Mouse (Mus musculus) MEL (cell line): ENCODE data around the gene Pspc1. TPM values are rescaled to one million over a fixed set of nuclear protein-coding genes. Genes with fewer than 3 reads are reported as not detected.
"Not testable (repeated sequence)": the region's sequence is repeated elsewhere in the genome, so short reads cannot be mapped to it uniquely, and the experiment has no call there.

Source experiments
- DNase-seq: peaks from one replicate; pipeline ENCODE4 v3.0.0; 2011; ENCODE audit warnings: low read depth, low spot score
- H3K27ac ChIP-seq: 2 replicates; pipeline ENCODE4 v1.5.1; 2012; ENCODE audit warnings: low read depth, mild to moderate bottlenecking, control low read depth, low read length, moderate library complexity; ENCODE audit not compliant: control insufficient read depth
- H3K27me3 ChIP-seq, 2 experiments: fragments of 150-350 bp in 1 of 2; sonication (generic) in 1 of 2; 2 replicates each; pipeline ENCODE4 v1.6.1; 2012; ENCODE audit warnings: low read length in 2 of 2, mild to moderate bottlenecking in 2 of 2, improper control_type of control experiment in 1 of 2, moderate library complexity in 1 of 2; ENCODE audit not compliant: insufficient read depth in 2 of 2, control insufficient read depth in 1 of 2
- H3K36me3 ChIP-seq, 2 experiments: 2 replicates each; pipeline ENCODE4 v1.6.1; 2012 to 2014; ENCODE audit warnings: low read length in 2 of 2, improper control_type of control experiment in 1 of 2, inconsistent platforms in 1 of 2, mild to moderate bottlenecking in 1 of 2; ENCODE audit not compliant: insufficient read depth in 2 of 2, control insufficient read depth in 1 of 2
- H3K4me1 ChIP-seq, 2 experiments: fragments of 150-350 bp in 1 of 2; sonication (generic) in 1 of 2; 2 replicates each; pipeline ENCODE4 v1.6.1; 2012; ENCODE audit warnings: low read length in 2 of 2, improper control_type of control experiment in 1 of 2, mild to moderate bottlenecking in 1 of 2; ENCODE audit not compliant: insufficient read depth in 2 of 2, control insufficient read depth in 1 of 2
- H3K4me3 ChIP-seq, 2 experiments: fragments of 150-350 bp in 1 of 2; sonication (generic) in 1 of 2; 2 replicates each; pipeline ENCODE4 v1.5.1; 2012; ENCODE audit warnings: low read depth in 2 of 2, low read length in 2 of 2, mild to moderate bottlenecking in 2 of 2, moderate library complexity in 2 of 2, control low read depth in 1 of 2, improper control_type of control experiment in 1 of 2; ENCODE audit not compliant: control insufficient read depth in 1 of 2, insufficient read depth in 1 of 2
- H3K79me2 ChIP-seq: 2 replicates; pipeline ENCODE4 v1.6.1; 2012; ENCODE audit warnings: mild to moderate bottlenecking, low read length, moderate library complexity; ENCODE audit not compliant: control insufficient read depth, poor library complexity, insufficient read depth
- H3K9ac ChIP-seq: 2 replicates; pipeline ENCODE4 v1.6.1; 2012; ENCODE audit warnings: low read depth, mild to moderate bottlenecking, control low read depth, low read length, moderate library complexity; ENCODE audit not compliant: control insufficient read depth, poor library complexity, severe bottlenecking
- H3K9me3 ChIP-seq: fragments of 150-350 bp; sonication (generic); replicated peaks from 2 replicates; pipeline ENCODE4 v1.6.1; 2012; ENCODE audit warnings: mild to moderate bottlenecking, low read length, improper control_type of control experiment, moderate library complexity; ENCODE audit not compliant: insufficient read depth
- BHLHE40 ChIP-seq: IDR thresholded peaks from 2 replicates; pipeline ENCODE4 v1.6.1; 2012; ENCODE audit warnings: low read depth, mild to moderate bottlenecking, inconsistent platforms, low read length, improper control_type of control experiment, borderline replicate concordance
- CHD2 ChIP-seq: IDR thresholded peaks from 2 replicates; pipeline ENCODE4 v1.6.1; 2011; ENCODE audit warnings: low read length, improper control_type of control experiment
- CTCF ChIP-seq, 3 experiments: IDR thresholded peaks in 2 of 3; conservative IDR thresholded peaks in 1 of 3; 2 replicates each; pipeline ENCODE4 v1.5.1; 2011 to 2012; ENCODE audit warnings: low read length in 3 of 3, low read depth in 2 of 3, mild to moderate bottlenecking in 2 of 3, improper control_type of control experiment in 1 of 3, inconsistent platforms in 1 of 3, mixed read lengths in 1 of 3, moderate library complexity in 1 of 3; ENCODE audit not compliant: control insufficient read depth in 1 of 3, insufficient read depth in 1 of 3, poor library complexity in 1 of 3, severe bottlenecking in 1 of 3
- ELF1 ChIP-seq: IDR thresholded peaks from 2 replicates; pipeline ENCODE4 v1.6.1; 2014; ENCODE audit warnings: low read depth, mild to moderate bottlenecking, inconsistent platforms, low read length, improper control_type of control experiment, moderate library complexity
- ETS1 ChIP-seq: IDR thresholded peaks from 2 replicates; pipeline ENCODE4 v1.6.1; 2012; ENCODE audit warnings: low read depth, mild to moderate bottlenecking, inconsistent platforms, low read length, improper control_type of control experiment, moderate library complexity
- GABPA ChIP-seq: IDR thresholded peaks from 2 replicates; pipeline ENCODE4 v1.6.1; 2012; ENCODE audit warnings: low read depth, mild to moderate bottlenecking, inconsistent platforms, low read length, improper control_type of control experiment, moderate library complexity
- HCFC1 ChIP-seq: IDR thresholded peaks from 2 replicates; pipeline ENCODE4 v1.6.1; 2012; ENCODE audit warnings: low read depth, mild to moderate bottlenecking, inconsistent platforms, low read length, improper control_type of control experiment, moderate library complexity
- MAZ ChIP-seq: IDR thresholded peaks from 2 replicates; pipeline ENCODE4 v1.6.1; 2012; ENCODE audit warnings: low read depth, mild to moderate bottlenecking, inconsistent platforms, low read length, improper control_type of control experiment
- MXI1 ChIP-seq: IDR thresholded peaks from 2 replicates; pipeline ENCODE4 v1.6.1; 2011; ENCODE audit warnings: mild to moderate bottlenecking, low read depth, low read length, improper control_type of control experiment
- MYC ChIP-seq: IDR thresholded peaks from 2 replicates; pipeline ENCODE4 v1.6.1; 2011; ENCODE audit warnings: low read depth, mild to moderate bottlenecking, low read length, improper control_type of control experiment, moderate library complexity
- NELFE ChIP-seq: IDR thresholded peaks from 2 replicates; pipeline ENCODE4 v1.6.1; 2011; ENCODE audit warnings: low read depth, low read length, improper control_type of control experiment
- POLR2A ChIP-seq, 2 experiments: IDR thresholded peaks; 2 replicates each; pipeline ENCODE4 v1.6.1; 2011 to 2012; ENCODE audit warnings: low read length in 2 of 2, mild to moderate bottlenecking in 2 of 2, control low read depth in 1 of 2, improper control_type of control experiment in 1 of 2, low read depth in 1 of 2, moderate library complexity in 1 of 2; ENCODE audit not compliant: control insufficient read depth in 1 of 2, insufficient read depth in 1 of 2, poor library complexity in 1 of 2
- POLR2AphosphoS5 ChIP-seq: IDR thresholded peaks from 2 replicates; pipeline ENCODE4 v1.6.1; 2012; ENCODE audit warnings: low read depth, borderline replicate concordance, mild to moderate bottlenecking, inconsistent platforms, low read length, moderate library complexity, mixed read lengths
- SIN3A ChIP-seq: IDR thresholded peaks from 2 replicates; pipeline ENCODE4 v1.6.1; 2012; ENCODE audit warnings: low read length, improper control_type of control experiment, inconsistent platforms
- SMC3 ChIP-seq: IDR thresholded peaks from 2 replicates; pipeline ENCODE4 v1.6.1; 2011; ENCODE audit warnings: low read depth, low read length, improper control_type of control experiment
- TAL1 ChIP-seq: IDR thresholded peaks from 2 replicates; pipeline ENCODE4 v1.6.1; 2012; ENCODE audit warnings: mild to moderate bottlenecking, inconsistent platforms, low read length, moderate library complexity, mixed read lengths
- TBP ChIP-seq: IDR thresholded peaks from 2 replicates; pipeline ENCODE4 v1.8.0; 2011; ENCODE audit warnings: low read depth, low read length, improper control_type of control experiment
- TCF12 ChIP-seq: IDR thresholded peaks from 2 replicates; pipeline ENCODE4 v1.6.1; 2014; ENCODE audit warnings: low read depth, mild to moderate bottlenecking, inconsistent platforms, low read length, improper control_type of control experiment, moderate library complexity
- ZKSCAN1 ChIP-seq: IDR thresholded peaks from 2 replicates; pipeline ENCODE4 v1.6.1; 2012; ENCODE audit warnings: low read depth, mild to moderate bottlenecking, inconsistent platforms, low read length, improper control_type of control experiment, moderate library complexity
- ZMIZ1 ChIP-seq: IDR thresholded peaks from 2 replicates; pipeline ENCODE4 v1.6.1; 2012; ENCODE audit warnings: low read depth, mild to moderate bottlenecking, inconsistent platforms, low read length, improper control_type of control experiment, moderate library complexity
- polyA plus RNA-seq, 2 experiments: library from polyadenylated mRNA; stranded (reverse) in 1 of 2; unstranded in 1 of 2; fragments of >175 nt in 1 of 2; fragments of >200 nt in 1 of 2; gene quantifications; 2 replicates each; pipeline versions ENCODE4 v1.2.1 to v1.2.4; 2012; ENCODE audit warnings: low replicate concordance in 2 of 2, low read depth in 1 of 2; ENCODE audit not compliant: insufficient read length in 2 of 2, insufficient read depth in 1 of 2, missing spikeins in 1 of 2
- total RNA-seq: library from RNA; depleted of rRNA; stranded (reverse); fragments of 300-350 nt; gene quantifications from 2 replicates; pipeline ENCODE4 v1.2.3, GENCODE M21; 2012

The Pspc1 gene
- total and polyA plus RNA-seq, 3 experiments = 36.1 to 68.2 (median 48.8) TPM

GRCm38 (mm10) chr14:56812520-56813036, 34.5 kb upstream of the Pspc1 start:
- peak; percentile 92 for DNase-seq
- no peaks in the 10 kb centered on the region for H3K27me3 ChIP-seq
- H3K9me3 ChIP-seq = no peaks in the 10 kb centered on the region
- H3K4me3 ChIP-seq = peak overlapping the region; percentile 68 to 86
- TF ChIP-seq ZKSCAN1 = no peak
- no peak for TF ChIP-seq TCF12
- peak; percentile 5 to 57 (median 48); a peak in 4 of 6 replicates for TF ChIP-seq CTCF (IDR thresholded peaks at IDR 0.05 in 2 of 3, conservative IDR thresholded peaks at IDR 0.05 in 1 of 3; ENCODE audit: control insufficient read depth in 1 of 3, insufficient read depth in 1 of 3, low read depth in 2 of 3, low read length in 3 of 3, poor library complexity in 1 of 3, severe bottlenecking in 1 of 3)
- TF ChIP-seq SMC3 = peak; percentile 20; the same call in 1 of the 2 replicates
- 0 out of 2 replicates have a peak, but pooled peaks have one; percentile 13 for TF ChIP-seq MXI1
- no peak for TF ChIP-seq POLR2AphosphoS5
- peak in 1 of 2 experiments; percentile 56; a peak in 2 of 4 replicates for TF ChIP-seq POLR2A (IDR thresholded peaks at IDR 0.05; ENCODE audit: control insufficient read depth in 1 of 2, insufficient read depth in 1 of 2, low read depth in 1 of 2, low read length in 2 of 2, poor library complexity in 1 of 2)
- TF ChIP-seq TBP = peak; percentile 99
- TF ChIP-seq NELFE = no peak; the same call in 1 of the 2 replicates
- peak; percentile 18; the same call in 1 of the 2 replicates for TF ChIP-seq ELF1
- TF ChIP-seq ETS1 = no peak
- TF ChIP-seq ZMIZ1 = no peak
- TF ChIP-seq GABPA = no peak
- no peak for TF ChIP-seq BHLHE40
- peak; percentile 62 for TF ChIP-seq SIN3A
- peak; percentile 59; the same call in 1 of the 2 replicates for TF ChIP-seq MYC
- no peak for TF ChIP-seq TAL1
- TF ChIP-seq CHD2 = no peak
- peak overlapping the region; percentile 82 for H3K9ac ChIP-seq
- peaks cover 2 to 13% of the 10 kb centered on the region in 2 experiments; a peak in 3 of 4 replicates for H3K36me3 ChIP-seq
- peaks cover 4 to 21% of the 10 kb centered on the region in 2 experiments for H3K4me1 ChIP-seq
- H3K79me2 ChIP-seq = peaks cover 12% of the 10 kb centered on the region
- H3K27ac ChIP-seq = peak overlapping the region; percentile 36

GRCm38 (mm10) chr14:56811701-56812339, 33.7 kb upstream of the Pspc1 start, which contains the start of gene Zmym5:
Zmym5 (minus strand) TSS chr14:56811716.
- peak within 1 kb of the TSS; percentile 68 for H3K27ac ChIP-seq
- not testable (repeated sequence) for H3K9me3 ChIP-seq, H3K27me3 ChIP-seq
- peak within 1 kb of the TSS; percentile 82 for H3K9ac ChIP-seq
- peaks cover 2 to 13% of the 10 kb centered on the region in 2 experiments; a peak in 3 of 4 replicates for H3K36me3 ChIP-seq
- peak within 1 kb of the TSS; percentile 68 to 86 for H3K4me3 ChIP-seq
- TF ChIP-seq HCFC1 (peak; percentile 37; the same call in 1 of the 2 replicates), POLR2A (IDR thresholded peaks at IDR 0.05; ENCODE audit: control insufficient read depth in 1 of 2, insufficient read depth in 1 of 2, low read depth in 1 of 2, low read length in 2 of 2, poor library complexity in 1 of 2) (peak; percentile 29 to 38; a peak in 2 of 4 replicates), NELFE (peak; percentile 57), MXI1 (peak; percentile 38; the same call in 1 of the 2 replicates), MAZ (0 out of 2 replicates have a peak, but pooled peaks have one; percentile 63)
- peaks cover 4 to 21% of the 10 kb centered on the region in 2 experiments for H3K4me1 ChIP-seq
- DNase-seq = peak; percentile 77
- peaks cover 12% of the 10 kb centered on the region for H3K79me2 ChIP-seq
